Mouse (Mus musculus) stomach, postnatal 0 days (tissue): ENCODE data around the gene Supt4a.

Source experiments
- CTCF ChIP-seq: IDR thresholded peaks from 2 replicates; pipeline ENCODE4 v1.5.1; 2016; ENCODE audit warnings: antibody characterized with exemption, low read depth, mild to moderate bottlenecking, moderate library complexity
- EP300 ChIP-seq: optimal IDR thresholded peaks from 2 replicates; pipeline ENCODE3; 2016; ENCODE audit warnings: antibody characterized with exemption

GRCm38 (mm10) chr11:87749192-87750042 is 12.1 kb downstream of the Supt4a start:
- TF ChIP-seq CTCF (no peak), EP300 (no peak)
